Mouse (Mus musculus): ENCODE measurements around the gene Wdr4. TPM values are rescaled to one million over a fixed set of nuclear protein-coding genes. Genes with fewer than 3 reads are reported as not detected.

Wdr4 gene
- polyA plus RNA-seq, 1 experiment from 2014 or later, result 76.7 TPM

DNA sequence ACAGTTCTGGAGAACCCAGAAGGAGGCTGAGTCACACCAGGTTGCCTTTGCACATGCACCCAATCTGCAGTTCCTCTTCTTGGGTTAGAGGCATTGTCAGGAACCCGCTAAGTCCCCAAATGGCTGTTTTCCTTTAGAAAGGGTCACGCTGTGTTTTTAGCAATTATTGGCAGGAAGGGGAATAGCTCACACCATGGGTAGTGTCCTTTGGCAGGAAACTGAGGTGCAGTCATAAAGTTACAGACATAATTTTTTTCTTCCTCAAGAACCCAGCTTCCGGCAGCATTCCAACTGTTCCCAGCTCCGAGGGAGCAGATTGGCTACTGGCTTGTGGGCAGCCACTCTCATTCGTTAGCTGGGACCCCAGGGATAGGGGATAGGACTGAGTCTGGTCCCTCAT lies 72.0 kb downstream of the Wdr4 start:
- Histone ChIP-seq H3K4me1 (peaks cover 26% of the 10 kb centered on the region), H3K27me3 (ENCODE audit: low read depth, poor library complexity, severe bottlenecking) (no peaks in the 10 kb centered on the region), H3K4me3 (no peak overlapping the region), H3K9me3 (replicated peaks) (no peaks in the 10 kb centered on the region), H3K27ac (replicated peaks) (no peak overlapping the region), H3K36me3 (peaks cover 5% of the 10 kb centered on the region; the same call in 1 of the 2 replicates)
- DNase-seq (ENCODE audit: low spot score), result no peak
- 89% methylated on average over 5 of the region's 5 CpGs for WGBS

DNA sequence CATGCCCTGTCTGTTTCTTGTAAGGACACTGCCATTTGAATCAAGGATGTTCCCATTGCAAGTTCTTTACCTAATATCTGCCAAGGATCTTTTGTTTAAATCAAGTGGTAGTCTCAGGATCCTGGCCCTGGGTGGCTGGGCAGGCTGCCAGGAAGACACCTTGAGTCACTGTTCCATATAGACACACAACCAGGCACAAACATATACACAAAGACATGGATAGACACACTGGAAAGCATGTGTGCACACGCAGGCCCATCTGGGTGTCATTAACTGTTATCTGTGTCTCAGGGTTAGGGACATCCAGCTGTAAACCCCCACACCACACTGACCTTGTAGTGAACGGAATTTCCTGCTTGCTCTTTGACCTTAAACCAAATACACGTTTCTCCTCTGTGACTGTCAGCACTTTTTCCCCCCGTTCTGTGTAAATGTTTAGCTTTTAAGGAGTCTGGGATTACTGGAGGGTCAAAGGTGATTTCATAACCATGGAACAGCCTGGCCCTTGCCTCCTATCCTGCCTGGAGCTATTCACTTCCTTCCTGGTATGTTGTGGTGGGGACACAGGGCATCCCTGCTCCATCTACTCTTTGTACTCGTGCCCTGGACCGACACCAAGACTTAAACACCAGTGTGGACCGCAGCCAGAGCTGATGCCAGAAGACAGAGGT lies 74.6 kb downstream of the Wdr4 start:
- Histone ChIP-seq H3K4me3 (no peak overlapping the region), H3K27me3 (ENCODE audit: low read depth, poor library complexity, severe bottlenecking) (no peaks in the 10 kb centered on the region), H3K36me3 (peaks cover 5% of the 10 kb centered on the region; the same call in 1 of the 2 replicates), H3K4me1 (peaks cover 14% of the 10 kb centered on the region), H3K27ac (replicated peaks) (no peak overlapping the region), H3K9me3 (replicated peaks) (no peaks in the 10 kb centered on the region)
- DNase-seq (ENCODE audit: low spot score), result no peak
- WGBS, result 71% methylated on average over 7 of the region's 7 CpGs

Small RNA genes lying within 50 kb of the gene (microRNA-seq; reads per million reads assigned to microRNA genes)
- gene Gm24970, result not detected

Other genes starting within 250 kb of the Wdr4 start
- gene Rsph1, start 242.6 kb downstream of the Wdr4 start, polyA plus RNA-seq (2016; fragmentation: Nextera tagmentation; extraction: Ambion mirVana), result 1.7 and 2.5 TPM in 2 replicates
- 6.4 and 6.9 TPM in 2 replicates for gene Slc37a1, start 233.2 kb downstream of the Wdr4 start, polyA plus RNA-seq (2016; fragmentation: Nextera tagmentation; extraction: Ambion mirVana)
- 12.1 and 21.1 TPM in 2 replicates for gene Pde9a, start 133.8 kb downstream of the Wdr4 start, polyA plus RNA-seq (2016; fragmentation: Nextera tagmentation; extraction: Ambion mirVana)
- gene Ndufv3, start 135 bp upstream of the Wdr4 start, polyA plus RNA-seq (2016; fragmentation: Nextera tagmentation; extraction: Ambion mirVana), result 249 and 258 TPM in 2 replicates
- 17.5 and 18.0 TPM in 2 replicates for gene Pknox1, start 44.8 kb upstream of the Wdr4 start, polyA plus RNA-seq (2016; fragmentation: Nextera tagmentation; extraction: Ambion mirVana)
- gene Cbs, start 117.3 kb upstream of the Wdr4 start, polyA plus RNA-seq (2016; fragmentation: Nextera tagmentation; extraction: Ambion mirVana), result 0.94 and 1.9 TPM in 2 replicates
- gene U2af1, start 138.9 kb upstream of the Wdr4 start, polyA plus RNA-seq (2016; fragmentation: Nextera tagmentation; extraction: Ambion mirVana), result 449 and 476 TPM in 2 replicates
- gene Cryaa, start 157.8 kb upstream of the Wdr4 start, polyA plus RNA-seq (2016; fragmentation: Nextera tagmentation; extraction: Ambion mirVana), result not detected in 2 replicates

Data from midbrain, embryonic 10.5 days (tissue).